Mouse (Mus musculus): ENCODE results near the gene A630010A05Rik.

The A630010A05Rik gene

GRCm38 (mm10) chr16:14562017-14562416, at the start of gene A630010A05Rik:
TSS of gene A630010A05Rik (plus strand) at chr16:14562317.
- DNase-seq (ENCODE audit: low read depth, low spot score): no peak

- no peak for DNase-seq (ENCODE audit: low read depth, low spot score)
Observed at GRCm38 (mm10) chr16:14535766-14536165, 26.4 kb upstream of the A630010A05Rik start.

GRCm38 (mm10) chr16:14557191-14557590, 4.9 kb upstream of the A630010A05Rik start:
- DNase-seq (ENCODE audit: low read depth, low spot score): peak; percentile 7

All from WW6 (cell line).